Mouse (Mus musculus): ENCODE results near the gene Id3. TPM values are rescaled to one million over a fixed set of nuclear protein-coding genes. Genes with fewer than 3 reads are reported as not detected.

Gene Id3
- polyA plus RNA-seq, 1 experiment from 2014 or later, result 862 TPM

DNA sequence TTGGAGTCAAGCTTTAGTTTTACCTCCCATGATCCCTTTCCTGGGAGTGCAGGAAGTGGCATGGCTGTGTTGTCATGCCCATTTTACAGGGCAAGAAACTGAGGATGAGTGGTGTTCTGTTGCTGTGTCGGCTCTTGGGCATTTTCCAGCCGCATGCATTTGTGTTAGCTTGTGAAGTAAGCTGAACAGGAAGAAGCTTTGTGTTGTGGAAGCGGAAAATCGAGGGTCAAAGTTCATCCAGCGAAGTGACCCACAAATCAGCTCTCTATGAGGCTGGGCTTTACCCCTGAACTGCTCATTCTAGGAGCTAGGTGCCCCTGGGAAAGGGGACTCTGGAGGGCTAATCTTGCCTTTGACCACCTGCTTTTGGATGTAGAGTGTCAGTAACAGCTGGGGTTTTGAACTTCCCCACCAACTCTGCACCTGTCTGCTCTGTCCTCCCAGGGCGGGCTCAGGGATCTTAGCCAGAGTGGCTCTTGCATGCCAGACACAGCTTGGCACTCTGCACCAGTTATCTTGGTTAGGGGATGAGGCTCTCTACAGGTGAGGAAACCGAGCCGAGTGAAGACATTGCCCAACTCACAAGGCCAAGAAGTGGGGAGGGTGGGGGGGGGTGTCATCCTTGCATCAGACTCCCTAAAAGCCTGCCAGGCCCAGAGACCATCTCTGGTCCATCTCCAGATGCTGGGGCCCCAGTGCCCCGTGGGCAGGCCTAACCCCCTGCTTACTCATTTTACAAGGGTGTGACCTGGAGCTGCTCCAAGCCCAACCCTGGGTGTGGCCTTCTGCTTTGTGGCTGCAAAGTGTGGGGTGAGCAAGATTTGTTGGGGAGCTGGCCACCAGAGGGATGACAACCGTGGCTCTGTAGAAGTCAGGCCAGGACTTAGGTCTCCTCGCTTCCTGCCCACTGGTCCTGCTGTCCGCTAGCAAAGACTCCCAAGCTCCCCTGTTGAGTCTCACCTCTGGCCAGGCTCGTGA is 31.2 kb downstream of the Id3 start:
- Histone ChIP-seq H3K27me3 (no peaks in the 10 kb centered on the region), H3K4me2 (peak overlapping the region; percentile 98), H3K9ac (0 out of 2 replicates have a peak overlapping the region, but pooled peaks have one; percentile 63), H3K36me3 (peaks cover 4% of the 10 kb centered on the region; the same call in 1 of the 2 replicates), H3K4me1 (peaks cover 54% of the 10 kb centered on the region), H3K27ac (no peak overlapping the region), H3K9me3 (replicated peaks) (no peaks in the 10 kb centered on the region), H3K4me3 (replicated peaks) (peak overlapping the region; percentile 79)
- peak; percentile 30; the same call in 1 of the 2 replicates for ATAC-seq (replicated peaks; ENCODE audit: low FRiP score)
- WGBS, result 77% methylated on average over 13 of the region's 13 CpGs

DNA sequence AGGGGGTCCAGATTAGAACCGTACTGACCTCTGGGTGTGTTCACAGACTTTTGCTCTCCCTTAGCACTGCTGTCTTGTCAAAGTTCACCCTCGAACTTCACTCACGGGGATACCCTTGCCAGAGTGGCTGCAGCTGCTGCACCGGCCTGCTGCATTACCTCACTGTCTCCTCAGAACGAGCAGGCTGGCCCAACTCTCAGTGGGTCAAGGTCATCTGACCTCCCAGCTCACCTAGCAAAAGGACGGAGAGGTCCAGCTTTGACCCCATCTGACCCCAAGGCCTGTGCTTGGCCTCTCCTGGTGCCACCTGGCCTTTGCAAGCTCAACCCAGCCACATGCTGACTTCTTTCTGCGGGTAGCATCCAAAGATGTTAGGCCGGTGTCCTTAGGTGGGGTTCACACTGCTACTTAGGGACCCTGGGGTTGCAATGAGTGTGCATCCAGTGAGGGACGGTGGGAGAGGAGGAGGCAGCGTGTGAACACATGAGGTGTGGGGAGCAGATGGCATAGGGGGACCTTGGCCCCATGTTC is 32.8 kb downstream of the Id3 start:
- no peak overlapping the region for H3K9ac ChIP-seq
- H3K9me3 ChIP-seq (replicated peaks), result no peaks in the 10 kb centered on the region
- no peak for ATAC-seq (replicated peaks; ENCODE audit: low FRiP score)
- no peak overlapping the region for H3K27ac ChIP-seq
- no peak overlapping the region for H3K4me2 ChIP-seq
- 68% methylated on average over 10 of the region's 10 CpGs for WGBS
- H3K4me1 ChIP-seq, result peaks cover 69% of the 10 kb centered on the region
- no peak overlapping the region for H3K4me3 ChIP-seq (replicated peaks)
- peaks cover 4% of the 10 kb centered on the region; the same call in 1 of the 2 replicates for H3K36me3 ChIP-seq
- no peaks in the 10 kb centered on the region for H3K27me3 ChIP-seq

DNA sequence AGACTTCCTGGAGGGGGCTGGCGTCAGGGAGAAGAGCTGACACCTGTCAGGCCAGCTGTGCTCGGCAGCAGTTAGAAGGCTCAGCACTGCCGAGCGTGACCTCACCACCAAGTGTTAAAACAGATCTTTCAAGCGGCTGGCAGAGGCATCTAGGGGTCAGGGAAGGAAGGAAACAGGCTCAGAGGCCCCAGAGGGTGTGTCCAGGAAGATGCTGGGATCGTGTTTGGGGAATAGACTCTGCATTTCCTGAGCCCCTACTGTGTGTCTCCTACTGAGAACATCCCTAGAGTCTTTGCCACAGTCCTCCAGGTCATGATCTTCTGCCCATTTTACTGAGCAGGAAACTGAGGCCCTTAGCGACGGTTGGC is 33.9 kb downstream of the Id3 start:
- no peak overlapping the region for H3K4me3 ChIP-seq (replicated peaks)
- H3K4me2 ChIP-seq, result 0 out of 2 replicates have a peak overlapping the region, but pooled peaks have one; percentile 1
- H3K4me1 ChIP-seq, result peaks cover 75% of the 10 kb centered on the region
- H3K27me3 ChIP-seq, result no peaks in the 10 kb centered on the region
- H3K27ac ChIP-seq, result peak overlapping the region; percentile 74
- ATAC-seq (replicated peaks; ENCODE audit: low FRiP score), result no peak
- H3K9ac ChIP-seq, result no peak overlapping the region
- WGBS, result 36% methylated on average over 8 of the region's 8 CpGs
- peaks cover 4% of the 10 kb centered on the region; the same call in 1 of the 2 replicates for H3K36me3 ChIP-seq
- no peaks in the 10 kb centered on the region for H3K9me3 ChIP-seq (replicated peaks)

DNA sequence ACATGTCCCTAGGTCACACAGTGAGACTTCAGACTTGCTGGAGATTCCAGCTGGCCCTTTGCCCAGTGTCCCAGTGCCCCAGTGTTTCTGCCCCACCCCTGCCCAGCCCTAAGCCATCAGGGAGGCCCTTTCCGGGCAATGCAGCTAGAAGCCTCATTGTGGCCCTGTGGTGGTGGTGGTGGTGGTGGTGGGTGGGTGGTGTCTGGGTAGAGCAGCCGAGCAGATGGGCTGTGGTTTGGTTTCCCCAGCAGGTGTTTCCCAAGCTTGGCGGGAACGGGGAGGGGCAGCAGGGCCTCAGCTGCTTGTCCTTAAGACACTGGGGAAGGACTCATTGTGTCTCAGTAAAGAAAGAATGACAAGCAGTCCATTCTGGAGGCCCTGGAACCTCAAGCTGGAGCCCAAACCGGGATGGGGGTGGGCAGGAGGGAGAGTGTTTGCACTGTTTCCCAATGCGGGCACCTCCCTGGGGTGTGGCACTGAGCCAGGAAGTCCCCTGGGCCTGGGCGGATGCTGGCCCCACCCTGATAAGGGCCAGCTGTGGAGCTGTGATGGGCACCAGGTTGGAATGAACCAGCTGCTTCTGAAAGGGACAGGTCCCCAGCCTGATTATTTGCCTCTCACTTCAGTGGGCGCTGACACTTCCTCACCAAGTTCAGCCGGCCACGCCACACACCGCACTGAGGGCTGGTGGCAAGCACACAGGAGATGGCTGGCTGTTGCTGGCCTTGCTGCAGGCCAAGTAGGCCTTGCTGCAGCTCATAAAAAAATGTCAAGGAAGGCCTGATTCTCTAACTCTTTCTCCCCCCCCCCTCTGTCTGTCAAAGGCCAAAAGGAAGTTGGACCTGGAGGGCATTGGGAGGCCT is 34.5 kb downstream of the Id3 start:
- 57% methylated on average over 11 of the region's 11 CpGs for WGBS
- H3K4me2 ChIP-seq, result 0 out of 2 replicates have a peak overlapping the region, but pooled peaks have one; percentile 1

DNA sequence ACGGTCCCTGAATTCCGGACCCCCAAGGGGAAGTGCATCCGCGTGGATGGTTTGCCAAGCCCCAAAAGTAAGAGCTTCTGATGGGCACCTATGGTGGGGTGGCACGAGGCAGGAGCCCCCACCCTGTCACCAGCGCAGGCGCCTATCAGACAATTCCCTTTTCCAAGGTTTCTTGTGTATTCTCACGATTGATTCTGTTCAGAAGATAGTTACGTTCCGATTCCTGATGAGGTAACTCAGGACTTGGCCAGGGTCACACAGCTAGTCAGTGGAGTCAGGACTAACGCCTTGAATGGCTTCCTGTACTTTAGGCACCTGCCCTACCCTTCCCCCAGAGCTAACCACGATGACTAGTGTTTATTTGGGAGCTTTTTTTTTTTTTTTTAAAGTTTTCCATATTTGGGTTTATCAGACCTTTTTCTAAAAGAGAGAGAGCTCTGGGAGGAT is 35.2 kb downstream of the Id3 start:
- no peak overlapping the region for H3K4me2 ChIP-seq
- no peak overlapping the region for H3K4me3 ChIP-seq (replicated peaks)
- peaks cover 4% of the 10 kb centered on the region; the same call in 1 of the 2 replicates for H3K36me3 ChIP-seq
- H3K27ac ChIP-seq, result peak overlapping the region; percentile 74
- peaks cover 67% of the 10 kb centered on the region for H3K4me1 ChIP-seq
- ATAC-seq (replicated peaks; ENCODE audit: low FRiP score), result no peak
- no peaks in the 10 kb centered on the region for H3K27me3 ChIP-seq
- 81% methylated on average over 12 of the region's 12 CpGs for WGBS
- H3K9me3 ChIP-seq (replicated peaks), result no peaks in the 10 kb centered on the region
- H3K9ac ChIP-seq, result no peak overlapping the region

More for the DNA sequence above, 34.5 kb downstream of the Id3 start:
- H3K27ac ChIP-seq, result peak overlapping the region; percentile 74
- H3K27me3 ChIP-seq, result no peaks in the 10 kb centered on the region
- peaks cover 74% of the 10 kb centered on the region for H3K4me1 ChIP-seq
- ATAC-seq (replicated peaks; ENCODE audit: low FRiP score), result peak; percentile 42; the same call in 1 of the 2 replicates
- H3K36me3 ChIP-seq, result peaks cover 4% of the 10 kb centered on the region; the same call in 1 of the 2 replicates
- no peaks in the 10 kb centered on the region for H3K9me3 ChIP-seq (replicated peaks)
- no peak overlapping the region for H3K9ac ChIP-seq
- H3K4me3 ChIP-seq (replicated peaks), result no peak overlapping the region

DNA sequence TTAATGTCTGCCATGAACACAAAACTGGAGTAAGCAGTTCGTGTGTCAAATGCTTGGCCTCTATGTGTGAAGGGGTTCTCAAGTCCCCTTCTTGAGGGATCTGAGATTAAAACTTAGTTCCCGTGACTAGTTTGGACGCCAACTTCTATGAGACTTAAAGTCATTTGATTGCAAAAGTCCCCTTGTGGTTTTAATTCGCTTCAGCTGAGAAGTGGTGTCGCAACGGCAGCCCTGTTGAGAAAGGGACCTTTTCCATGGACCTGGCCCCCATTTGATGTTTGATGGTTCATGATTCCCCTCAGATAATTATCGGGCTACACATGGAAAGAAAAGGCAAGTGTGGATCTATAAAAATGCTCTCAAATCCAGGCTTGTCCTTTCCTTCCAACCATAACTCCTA is 36.2 kb downstream of the Id3 start:
- H3K9me3 ChIP-seq (replicated peaks), result no peaks in the 10 kb centered on the region
- no peak overlapping the region for H3K27ac ChIP-seq
- H3K4me2 ChIP-seq, result peak overlapping the region; percentile 59; the same call in 1 of the 2 replicates
- WGBS, result 91% methylated on average over 7 of the region's 7 CpGs
- H3K4me1 ChIP-seq, result peaks cover 58% of the 10 kb centered on the region
- no peak overlapping the region for H3K9ac ChIP-seq
- ATAC-seq (replicated peaks; ENCODE audit: low FRiP score), result no peak
- no peaks in the 10 kb centered on the region for H3K27me3 ChIP-seq
- H3K4me3 ChIP-seq (replicated peaks), result no peak overlapping the region
- H3K36me3 ChIP-seq, result peaks cover 11% of the 10 kb centered on the region

DNA sequence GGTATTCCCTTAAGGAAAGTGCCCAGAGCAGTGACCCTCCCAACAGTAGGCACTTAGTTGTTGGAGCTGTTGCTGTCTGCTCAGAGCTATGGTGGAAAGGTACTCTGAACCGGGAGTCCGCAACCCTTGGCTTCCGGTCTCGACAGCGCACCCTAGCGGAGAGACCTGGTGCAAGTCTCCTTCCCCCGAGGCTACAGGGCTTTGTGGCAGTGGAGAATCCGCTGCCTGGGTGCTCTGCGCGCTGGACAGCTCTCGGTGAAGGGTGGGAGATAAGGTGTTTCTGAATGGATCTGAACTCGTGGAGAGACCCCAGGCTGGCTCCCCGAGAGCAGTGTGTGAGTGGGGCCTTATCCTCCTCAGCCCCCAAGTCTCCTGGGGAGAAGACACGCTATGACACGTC is 36.7 kb downstream of the Id3 start:
- Histone ChIP-seq H3K4me2 (peak overlapping the region; percentile 59), H3K27ac (peak overlapping the region; percentile 69), H3K4me1 (peaks cover 52% of the 10 kb centered on the region), H3K9me3 (replicated peaks) (no peaks in the 10 kb centered on the region), H3K4me3 (replicated peaks) (peak overlapping the region; percentile 38), H3K36me3 (peaks cover 11% of the 10 kb centered on the region), H3K9ac (0 out of 2 replicates have a peak overlapping the region, but pooled peaks have one; percentile 32), H3K27me3 (no peaks in the 10 kb centered on the region)
- ATAC-seq (replicated peaks; ENCODE audit: low FRiP score), result peak; percentile 38
- 9% methylated on average over 15 of the region's 15 CpGs for WGBS

DNA sequence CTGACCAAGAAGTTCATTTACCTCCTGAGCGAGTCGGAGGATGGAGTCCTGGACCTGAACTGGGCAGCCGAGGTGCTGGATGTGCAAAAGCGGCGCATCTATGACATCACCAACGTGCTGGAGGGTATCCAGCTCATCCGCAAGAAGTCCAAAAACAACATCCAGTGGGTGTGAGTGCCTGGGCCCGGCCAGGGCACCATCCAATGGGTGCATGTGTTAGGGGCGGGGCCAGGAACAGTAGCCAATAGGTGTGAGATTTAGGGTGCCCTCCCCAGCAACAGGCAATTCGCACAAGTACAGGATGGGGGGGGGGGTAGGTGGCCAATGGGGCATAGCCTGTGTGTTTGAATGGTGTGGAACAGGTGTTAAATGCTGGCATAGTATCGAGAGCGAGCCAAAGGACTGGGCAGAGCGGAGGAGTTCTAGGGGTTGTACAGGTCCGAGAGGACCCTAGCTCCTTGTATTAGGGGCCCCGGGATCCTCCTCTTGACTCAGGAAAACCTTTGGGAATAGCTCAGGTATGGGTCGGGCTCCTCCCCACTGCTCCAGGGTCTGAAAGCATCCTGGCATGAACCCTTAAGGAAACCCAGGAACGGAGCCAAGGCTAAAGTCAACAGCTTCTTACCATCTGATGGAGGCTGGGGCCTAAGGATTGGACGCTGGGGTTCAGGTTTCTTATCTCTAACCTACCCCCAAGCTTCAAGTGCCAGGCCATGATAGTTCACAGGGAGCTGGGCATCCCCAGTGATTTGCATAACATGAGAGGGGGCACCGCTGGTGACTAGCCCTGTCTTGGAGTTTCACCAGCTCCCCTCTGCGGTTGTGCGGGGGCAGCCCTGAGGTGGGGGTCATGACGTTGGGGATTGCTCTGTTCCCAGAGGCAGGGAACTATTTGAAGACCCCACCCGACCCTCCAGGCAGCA is 37.4 kb downstream of the Id3 start:
- Histone ChIP-seq H3K4me1 (peaks cover 52% of the 10 kb centered on the region), H3K36me3 (peaks cover 11% of the 10 kb centered on the region), H3K9me3 (replicated peaks) (no peaks in the 10 kb centered on the region), H3K4me3 (replicated peaks) (peak overlapping the region; percentile 38), H3K4me2 (peak overlapping the region; percentile 59), H3K9ac (0 out of 2 replicates have a peak overlapping the region, but pooled peaks have one; percentile 32), H3K27ac (peak overlapping the region; percentile 69), H3K27me3 (no peaks in the 10 kb centered on the region)
- 16% methylated on average over 23 of the region's 23 CpGs for WGBS
- peak; percentile 93 for ATAC-seq (replicated peaks; ENCODE audit: low FRiP score)

DNA sequence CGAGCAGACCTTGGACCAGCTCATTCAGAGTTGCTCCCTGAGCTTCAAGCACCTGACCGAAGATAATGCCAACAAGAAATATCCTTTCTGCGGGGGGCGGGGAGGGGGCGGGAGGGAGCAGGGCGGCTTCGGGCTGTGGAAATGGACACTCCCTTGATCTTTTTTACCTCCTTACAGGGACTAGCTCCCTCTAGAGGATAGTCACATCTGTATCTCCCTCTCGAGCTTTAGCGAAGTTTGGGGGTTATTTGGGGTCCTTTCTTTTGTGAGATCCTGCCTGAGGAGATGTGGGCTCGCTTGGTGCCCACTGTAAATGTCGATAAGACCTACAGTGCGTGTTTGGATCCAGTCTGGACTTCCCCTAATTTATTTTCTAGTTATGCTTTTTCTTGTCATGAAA is 38.1 kb downstream of the Id3 start:
- peaks cover 13% of the 10 kb centered on the region for H3K36me3 ChIP-seq
- 0 out of 2 replicates have a peak overlapping the region, but pooled peaks have one; percentile 38 for H3K4me3 ChIP-seq (replicated peaks)
- WGBS, result 28% methylated on average over 12 of the region's 12 CpGs
- peak overlapping the region; percentile 59 for H3K4me2 ChIP-seq
- peaks cover 49% of the 10 kb centered on the region for H3K4me1 ChIP-seq
- no peak for ATAC-seq (replicated peaks; ENCODE audit: low FRiP score)
- H3K9me3 ChIP-seq (replicated peaks), result no peaks in the 10 kb centered on the region
- no peaks in the 10 kb centered on the region for H3K27me3 ChIP-seq
- no peak overlapping the region for H3K9ac ChIP-seq
- 0 out of 2 replicates have a peak overlapping the region, but pooled peaks have one; percentile 38 for H3K27ac ChIP-seq

DNA sequence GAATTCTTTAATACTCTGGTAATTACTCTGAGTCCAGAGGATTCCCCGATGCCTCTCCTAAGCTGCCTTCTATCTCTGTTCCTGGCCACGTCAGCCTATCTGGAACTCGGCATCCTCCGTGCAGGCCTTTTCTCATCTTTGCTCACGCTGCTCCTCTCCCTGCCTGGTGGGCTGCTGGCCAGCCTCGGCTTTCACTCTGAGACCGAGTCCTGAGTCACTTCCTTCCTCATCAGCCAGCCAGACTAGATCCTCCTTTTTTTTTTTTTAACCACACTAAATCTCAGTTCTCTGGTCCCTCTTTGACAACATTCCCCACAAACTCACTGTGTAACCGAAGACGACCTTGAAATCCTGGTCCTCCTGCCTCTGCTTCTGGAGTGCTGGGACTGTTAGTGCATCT is 42.1 kb downstream of the Id3 start:
- Histone ChIP-seq H3K4me1 (peaks cover 28% of the 10 kb centered on the region), H3K9me3 (replicated peaks) (no peaks in the 10 kb centered on the region), H3K9ac (no peak overlapping the region), H3K4me2 (no peak overlapping the region), H3K27me3 (no peaks in the 10 kb centered on the region), H3K4me3 (replicated peaks) (no peak overlapping the region), H3K36me3 (peaks cover 45% of the 10 kb centered on the region), H3K27ac (peak overlapping the region; percentile 48; the same call in 1 of the 2 replicates)
- no peak for ATAC-seq (replicated peaks; ENCODE audit: low FRiP score)
- 60% methylated on average over 9 of the region's 9 CpGs for WGBS

All from kidney, embryonic 15.5 days (tissue).